Mouse (Mus musculus): ENCODE results near the gene Lag3. TPM values are rescaled to one million over a fixed set of nuclear protein-coding genes. Genes with fewer than 3 reads are reported as not detected.
A peak's percentile ranks its signal among the peaks of the same experiment; 100 is the strongest.

Gene Lag3
- polyA plus RNA-seq, 1 experiment from 2014 or later: 3.2 TPM

GRCm38 (mm10) chr6:124863125-124863657 lies 48.3 kb downstream of the Lag3 start:
- peak; percentile 35 for ATAC-seq (ENCODE audit: low FRiP score)
- 0% methylated on average over 8 of the region's 16 CpGs for WGBS
- Histone ChIP-seq H3K9me3 (replicated peaks) (no peaks in the 10 kb centered on the region), H3K9ac (replicated peaks) (peak overlapping the region; percentile 89), H3K36me3 (peaks cover 17% of the 10 kb centered on the region), H3K4me3 (replicated peaks) (peak overlapping the region; percentile 71), H3K4me1 (peaks cover 76% of the 10 kb centered on the region), H3K4me2 (peak overlapping the region; percentile 72), H3K27ac (replicated peaks) (peak overlapping the region; percentile 97), H3K27me3 (replicated peaks) (no peaks in the 10 kb centered on the region)

GRCm38 (mm10) chr6:124862406-124863124 lies 48.9 kb downstream of the Lag3 start:
- ATAC-seq (ENCODE audit: low FRiP score): peak; percentile 3; the same call in 1 of the 2 replicates
- Histone ChIP-seq H3K9ac (replicated peaks) (peak overlapping the region; percentile 89), H3K9me3 (replicated peaks) (no peaks in the 10 kb centered on the region), H3K27ac (replicated peaks) (peak overlapping the region; percentile 97), H3K4me3 (replicated peaks) (peak overlapping the region; percentile 71), H3K27me3 (replicated peaks) (no peaks in the 10 kb centered on the region), H3K4me1 (peaks cover 82% of the 10 kb centered on the region), H3K36me3 (peaks cover 17% of the 10 kb centered on the region), H3K4me2 (peak overlapping the region; percentile 72)
- WGBS: 8% methylated on average over 8 of the region's 8 CpGs

- H3K27ac ChIP-seq (replicated peaks): peak overlapping the region; percentile 97
- no peaks in the 10 kb centered on the region for H3K27me3 ChIP-seq (replicated peaks)
- 45% methylated on average over 3 of the region's 3 CpGs for WGBS
- peak overlapping the region; percentile 71 for H3K4me3 ChIP-seq (replicated peaks)
- peak overlapping the region; percentile 89 for H3K9ac ChIP-seq (replicated peaks)
- H3K4me2 ChIP-seq: peak overlapping the region; percentile 72
- H3K36me3 ChIP-seq: peaks cover 17% of the 10 kb centered on the region
- no peak for ATAC-seq (ENCODE audit: low FRiP score)
- peaks cover 82% of the 10 kb centered on the region for H3K4me1 ChIP-seq
- no peaks in the 10 kb centered on the region for H3K9me3 ChIP-seq (replicated peaks)
Measured at GRCm38 (mm10) chr6:124861802-124862201, 49.7 kb downstream of the Lag3 start.

GRCm38 (mm10) chr6:124861266-124861665 lies 50.2 kb downstream of the Lag3 start:
- Histone ChIP-seq H3K36me3 (peaks cover 17% of the 10 kb centered on the region), H3K4me3 (replicated peaks) (peak overlapping the region; percentile 71; the same call in 1 of the 2 replicates), H3K4me2 (peak overlapping the region; percentile 72), H3K27ac (replicated peaks) (peak overlapping the region; percentile 97), H3K9ac (replicated peaks) (peak overlapping the region; percentile 89), H3K9me3 (replicated peaks) (no peaks in the 10 kb centered on the region), H3K4me1 (peaks cover 84% of the 10 kb centered on the region), H3K27me3 (replicated peaks) (no peaks in the 10 kb centered on the region)
- ATAC-seq (ENCODE audit: low FRiP score): no peak
- 81% methylated on average over 19 of the region's 19 CpGs for WGBS

GRCm38 (mm10) chr6:124860511-124860910 lies 51.0 kb downstream of the Lag3 start:
- 91% methylated on average over 9 of the region's 9 CpGs for WGBS
- H3K4me3 ChIP-seq (replicated peaks): peak overlapping the region; percentile 13; the same call in 1 of the 2 replicates
- no peak for ATAC-seq (ENCODE audit: low FRiP score)

GRCm38 (mm10) chr6:124859725-124860124 lies 51.8 kb downstream of the Lag3 start:
- Histone ChIP-seq H3K4me1 (peaks cover 83% of the 10 kb centered on the region), H3K36me3 (peaks cover 17% of the 10 kb centered on the region), H3K4me2 (peak overlapping the region; percentile 72), H3K9ac (replicated peaks) (peak overlapping the region; percentile 32; the same call in 1 of the 2 replicates), H3K9me3 (replicated peaks) (no peaks in the 10 kb centered on the region), H3K27ac (replicated peaks) (peak overlapping the region; percentile 97), H3K27me3 (replicated peaks) (no peaks in the 10 kb centered on the region), H3K4me3 (replicated peaks) (peak overlapping the region; percentile 13)
- 5% methylated on average over 12 of the region's 12 CpGs for WGBS
- no peak for ATAC-seq (ENCODE audit: low FRiP score)

More at GRCm38 (mm10) chr6:124860511-124860910, 51.0 kb downstream of the Lag3 start:
- no peaks in the 10 kb centered on the region for H3K9me3 ChIP-seq (replicated peaks)
- peak overlapping the region; percentile 32; the same call in 1 of the 2 replicates for H3K9ac ChIP-seq (replicated peaks)
- H3K36me3 ChIP-seq: peaks cover 17% of the 10 kb centered on the region
- H3K27ac ChIP-seq (replicated peaks): peak overlapping the region; percentile 97
- H3K27me3 ChIP-seq (replicated peaks): no peaks in the 10 kb centered on the region
- peak overlapping the region; percentile 72 for H3K4me2 ChIP-seq
- H3K4me1 ChIP-seq: peaks cover 84% of the 10 kb centered on the region

- Histone ChIP-seq H3K9ac (replicated peaks) (no peak overlapping the region; the same call in 1 of the 2 replicates), H3K36me3 (peaks cover 24% of the 10 kb centered on the region), H3K9me3 (replicated peaks) (no peaks in the 10 kb centered on the region), H3K4me1 (peaks cover 75% of the 10 kb centered on the region), H3K4me2 (peak overlapping the region; percentile 63), H3K27ac (replicated peaks) (peak overlapping the region; percentile 95), H3K27me3 (replicated peaks) (no peaks in the 10 kb centered on the region), H3K4me3 (replicated peaks) (peak overlapping the region; percentile 55; the same call in 1 of the 2 replicates)
- WGBS: 78% methylated on average over 28 of the region's 28 CpGs
- ATAC-seq (ENCODE audit: low FRiP score): no peak
Measured at GRCm38 (mm10) chr6:124858561-124859318, 52.8 kb downstream of the Lag3 start.

GRCm38 (mm10) chr6:124857840-124858530 lies 53.5 kb downstream of the Lag3 start:
- Histone ChIP-seq H3K27me3 (replicated peaks) (no peaks in the 10 kb centered on the region), H3K36me3 (peaks cover 31% of the 10 kb centered on the region), H3K4me1 (peaks cover 72% of the 10 kb centered on the region), H3K4me3 (replicated peaks) (peak overlapping the region; percentile 55), H3K4me2 (peak overlapping the region; percentile 63), H3K27ac (replicated peaks) (peak overlapping the region; percentile 95), H3K9ac (replicated peaks) (peak overlapping the region; percentile 77), H3K9me3 (replicated peaks) (no peaks in the 10 kb centered on the region)
- no peak for ATAC-seq (ENCODE audit: low FRiP score)
- WGBS: 23% methylated on average over 26 of the region's 26 CpGs

- Histone ChIP-seq H3K4me2 (peak within 1 kb of the TSS; percentile 63), H3K27me3 (replicated peaks) (no peaks in the 10 kb centered on the region), H3K9ac (replicated peaks) (peak within 1 kb of the TSS; percentile 77), H3K9me3 (replicated peaks) (no peaks in the 10 kb centered on the region), H3K4me1 (peaks cover 63% of the 10 kb centered on the region), H3K4me3 (replicated peaks) (peak within 1 kb of the TSS; percentile 55), H3K27ac (replicated peaks) (peak within 1 kb of the TSS; percentile 95), H3K36me3 (peaks cover 35% of the 10 kb centered on the region)
- WGBS: under 1% methylated on average over 83 of the region's 86 CpGs
- ATAC-seq (ENCODE audit: low FRiP score): peak; percentile 91
Measured at GRCm38 (mm10) chr6:124856916-124857839, 54.3 kb downstream of the Lag3 start, which contains the start of gene P3h3. P3h3 (minus strand) TSS chr6:124857752.

GRCm38 (mm10) chr6:124856321-124856720 lies 55.2 kb downstream of the Lag3 start:
- H3K9ac ChIP-seq (replicated peaks): peak overlapping the region; percentile 77
- H3K27ac ChIP-seq (replicated peaks): peak overlapping the region; percentile 95
- no peaks in the 10 kb centered on the region for H3K27me3 ChIP-seq (replicated peaks)
- H3K4me2 ChIP-seq: peak overlapping the region; percentile 63
- peaks cover 55% of the 10 kb centered on the region for H3K4me1 ChIP-seq
- peak overlapping the region; percentile 55 for H3K4me3 ChIP-seq (replicated peaks)
- H3K9me3 ChIP-seq (replicated peaks): no peaks in the 10 kb centered on the region
- ATAC-seq (ENCODE audit: low FRiP score): peak; percentile 88
- 4% methylated on average over 13 of the region's 14 CpGs for WGBS
- H3K36me3 ChIP-seq: peaks cover 33% of the 10 kb centered on the region

All from neural tube, embryonic 15.5 days (tissue).